Mouse (Mus musculus): ENCODE data around the gene Pdzk1. TPM values are rescaled to one million over a fixed set of nuclear protein-coding genes. Genes with fewer than 3 reads are reported as not detected.

Gene Pdzk1
- polyA plus RNA-seq, 1 experiment, result not detected

GRCm38 (mm10) chr3:96905592-96905991, 76.5 kb downstream of the Pdzk1 start:
- TF ChIP-seq CTCF (IDR thresholded peaks at IDR 0.05; ENCODE audit: borderline replicate concordance, insufficient read depth, low read length) (no peak), POLR2A (IDR thresholded peaks at IDR 0.05; ENCODE audit: low read depth, low read length) (no peak)
- Histone ChIP-seq H3K27ac (ENCODE audit: insufficient read depth, low read length) (no peak overlapping the region), H3K4me3 (ENCODE audit: insufficient read depth, low read length) (peak overlapping the region; percentile 94), H3K4me1 (ENCODE audit: control insufficient read depth, insufficient read depth, low read length) (peaks cover 3% of the 10 kb centered on the region; the same call in 1 of the 2 replicates)

Other genes with a start within 250 kb of the Pdzk1 start
- 23.2 and 30.6 TPM in 2 replicates for gene Polr3gl, start 235.1 kb upstream of the Pdzk1 start, polyA plus RNA-seq (2011; ENCODE audit: insufficient read length, low read depth, missing spikeins)
- 5.1 and 7.4 TPM in 2 replicates for gene Ankrd34a, start 232.6 kb upstream of the Pdzk1 start, polyA plus RNA-seq (2011; ENCODE audit: insufficient read length, low read depth, missing spikeins)
- gene Lix1l, start 228.1 kb upstream of the Pdzk1 start, polyA plus RNA-seq (2011; ENCODE audit: insufficient read length, low read depth, missing spikeins), result 109 and 123 TPM in 2 replicates
- gene Rbm8a, start 199.4 kb upstream of the Pdzk1 start, polyA plus RNA-seq (2011; ENCODE audit: insufficient read length, low read depth, missing spikeins), result 108 and 113 TPM in 2 replicates
- 31.3 and 35.5 TPM in 2 replicates for gene Pex11b, start 193.9 kb upstream of the Pdzk1 start, polyA plus RNA-seq (2011; ENCODE audit: insufficient read length, low read depth, missing spikeins)
- 0.28 and 0.30 TPM in 2 replicates for gene Gm42957, start 193.8 kb upstream of the Pdzk1 start, polyA plus RNA-seq (2011; ENCODE audit: insufficient read length, low read depth, missing spikeins)
- gene Itga10, start 183.7 kb upstream of the Pdzk1 start, polyA plus RNA-seq (2011; ENCODE audit: insufficient read length, low read depth, missing spikeins), result 1.7 and 2.0 TPM in 2 replicates
- 0.23 and 0.67 TPM in 2 replicates for gene Ankrd35, start 159.2 kb upstream of the Pdzk1 start, polyA plus RNA-seq (2011; ENCODE audit: insufficient read length, low read depth, missing spikeins)
- gene Pias3, start 132.9 kb upstream of the Pdzk1 start, polyA plus RNA-seq (2011; ENCODE audit: insufficient read length, low read depth, missing spikeins), result 40.9 and 46.0 TPM in 2 replicates
- 4.4 and 5.2 TPM in 2 replicates for gene Nudt17, start 120.7 kb upstream of the Pdzk1 start, polyA plus RNA-seq (2011; ENCODE audit: insufficient read length, low read depth, missing spikeins)
- gene Polr3c, start 101.7 kb upstream of the Pdzk1 start, polyA plus RNA-seq (2011; ENCODE audit: insufficient read length, low read depth, missing spikeins), result 28.3 and 35.1 TPM in 2 replicates
- gene Rnf115, start 101.6 kb upstream of the Pdzk1 start, polyA plus RNA-seq (2011; ENCODE audit: insufficient read length, low read depth, missing spikeins), result 30.9 and 38.9 TPM in 2 replicates
- gene Cd160, start 67 bp downstream of the Pdzk1 start, polyA plus RNA-seq (2011; ENCODE audit: insufficient read length, low read depth, missing spikeins), result not detected in 2 replicates
- gene Gja5, start 75.4 kb downstream of the Pdzk1 start, polyA plus RNA-seq (2011; ENCODE audit: insufficient read length, low read depth, missing spikeins), result 0.47 TPM in 1 of 2 replicates, not detected in the other
- 28.9 and 33.4 TPM in 2 replicates for gene Gpr89, start 76.1 kb downstream of the Pdzk1 start, polyA plus RNA-seq (2011; ENCODE audit: insufficient read length, low read depth, missing spikeins)
- not detected in 2 replicates for gene Gja8, start 96.7 kb downstream of the Pdzk1 start, polyA plus RNA-seq (2011; ENCODE audit: insufficient read length, low read depth, missing spikeins)

All from embryonic fibroblast, embryonic 13.5 days (primary cell).